Mouse (Mus musculus) midbrain, embryonic 14.5 days (tissue): ENCODE data around the gene Phgdh. TPM values are rescaled to one million over a fixed set of nuclear protein-coding genes. Genes with fewer than 3 reads are reported as not detected.

Source experiments
- ATAC-seq: fragments of 200-750 bp; cut with Nextera tagmentation; 2 replicates; pipeline ENCODE4 v1.8.0; 2017; ENCODE audit warnings: moderate number of reproducible peaks, moderate library complexity; ENCODE audit not compliant: low FRiP score, low TSS enrichment
- DNase-seq: peaks from one replicate; pipeline ENCODE4 v3.0.0-alpha.2; 2015
- H3K27ac ChIP-seq: fragments of 300-500 bp; sonication (generic); replicated peaks from 2 replicates; pipeline ENCODE4 v1.5.1; 2014; ENCODE audit warnings: mild to moderate bottlenecking, low read depth, low read length, moderate library complexity
- H3K27me3 ChIP-seq: fragments of 300-500 bp; sonication (generic); 2 replicates; pipeline ENCODE4 v1.6.1; 2014; ENCODE audit warnings: low read length, control low read depth, mixed read lengths; ENCODE audit not compliant: control insufficient read depth, insufficient read depth
- H3K36me3 ChIP-seq: fragments of 300-500 bp; sonication (generic); 2 replicates; pipeline ENCODE4 v1.6.1; 2014; ENCODE audit warnings: low read length, control low read depth; ENCODE audit not compliant: control insufficient read depth, insufficient read depth
- H3K4me1 ChIP-seq: fragments of 300-500 bp; sonication (generic); 2 replicates; pipeline ENCODE4 v1.6.1; 2014; ENCODE audit warnings: mild to moderate bottlenecking, antibody characterized with exemption, low read length, control low read depth; ENCODE audit not compliant: control insufficient read depth, insufficient read depth
- H3K4me2 ChIP-seq: fragments of 300-500 bp; sonication (generic); 2 replicates; pipeline ENCODE4 v1.6.1; 2014; ENCODE audit warnings: mild to moderate bottlenecking, low read length, moderate library complexity
- H3K4me3 ChIP-seq: fragments of 300-500 bp; sonication (generic); replicated peaks from 2 replicates; pipeline ENCODE4 v1.5.1; 2014; ENCODE audit warnings: low read depth, low read length
- H3K9ac ChIP-seq: fragments of 300-500 bp; sonication (generic); replicated peaks from 2 replicates; pipeline ENCODE4 v1.6.1; 2014; ENCODE audit warnings: mild to moderate bottlenecking, low read length, moderate library complexity
- H3K9me3 ChIP-seq: fragments of 300-500 bp; sonication (generic); 2 replicates; pipeline ENCODE4 v1.6.1; 2016; ENCODE audit warnings: low read length, control low read depth, mixed read lengths; ENCODE audit not compliant: control insufficient read depth
- WGBS: fragments of 180-500 bp; shearing (Covaris S2); extraction: QIAGEN DNeasy Blood & Tissue Kit; methylation state at CpG from one replicate; pipeline ENCODE4 v1.1.7; 2014; 5-methylcytosine and 5-hydroxymethylcytosine counted together
- polyA plus RNA-seq: library from polyadenylated mRNA; unstranded; fragments of >200 nt; fragmentation: Nextera tagmentation; extraction: Ambion mirVana; gene quantifications from 2 replicates; pipeline ENCODE4 v1.2.1, GENCODE M21; 2014

Gene Phgdh
- polyA plus RNA-seq, 1 experiment from 2014 or later: 151 TPM

- DNase-seq: peak; percentile 23
These were observed 66.0 kb downstream of the Phgdh start for GRCm38 (mm10) chr3:98273623-98274398.

GRCm38 (mm10) chr3:98267249-98267651, 72.5 kb downstream of the Phgdh start:
- WGBS: 6% methylated on average over 6 of the region's 6 CpGs
- no peak overlapping the region for H3K4me3 ChIP-seq
- ATAC-seq: no peak
- peak; percentile 38 for DNase-seq
- no peaks in the 10 kb centered on the region for H3K27me3 ChIP-seq
- 0 out of 2 replicates have a peak, but pooled peaks cover 3% of the 10 kb centered on the region for H3K4me1 ChIP-seq
- H3K36me3 ChIP-seq: no peaks in the 10 kb centered on the region
- no peaks in the 10 kb centered on the region for H3K9me3 ChIP-seq
- H3K27ac ChIP-seq: peak overlapping the region; percentile 57
- H3K4me2 ChIP-seq: no peak overlapping the region
- no peak overlapping the region; the same call in 1 of the 2 replicates for H3K9ac ChIP-seq

More at GRCm38 (mm10) chr3:98273623-98274398, 66.0 kb downstream of the Phgdh start:
- Histone ChIP-seq H3K9me3 (no peaks in the 10 kb centered on the region), H3K9ac (no peak overlapping the region), H3K4me3 (no peak overlapping the region), H3K36me3 (no peaks in the 10 kb centered on the region), H3K27me3 (no peaks in the 10 kb centered on the region), H3K4me2 (no peak overlapping the region), H3K27ac (no peak overlapping the region), H3K4me1 (no peaks in the 10 kb centered on the region)
- no peak for ATAC-seq
- 56% methylated on average over 11 of the region's 11 CpGs for WGBS

Other genes starting within 250 kb of the Phgdh start
- not detected in 2 replicates for gene Adam30, start 179.4 kb downstream of the Phgdh start, polyA plus RNA-seq
- not detected in 2 replicates for gene Reg4, start 117.8 kb downstream of the Phgdh start, polyA plus RNA-seq
- 8.6 and 16.2 TPM in 2 replicates for gene Hmgcs2, start 59.6 kb downstream of the Phgdh start, polyA plus RNA-seq
- 21.3 and 25.5 TPM in 2 replicates for gene Zfp697, start 42.5 kb upstream of the Phgdh start, polyA plus RNA-seq
- not detected in 2 replicates for gene Gm4450, start 117.1 kb upstream of the Phgdh start, polyA plus RNA-seq
- not detected in 2 replicates for gene Hsd3b4, start 170.5 kb upstream of the Phgdh start, polyA plus RNA-seq
- gene Gm10681, start 248.8 kb upstream of the Phgdh start, polyA plus RNA-seq: 0.22 TPM in 1 of 2 replicates, not detected in the other